Mouse (Mus musculus) testis, adult 2 months (tissue): ENCODE data around the gene Tlr9.

Experiments used
- CTCF ChIP-seq: fragments of 200-500 bp; IDR thresholded peaks from 2 replicates; pipeline ENCODE4 v1.5.1; 2012; ENCODE audit warnings: low read depth, mild to moderate bottlenecking, inconsistent platforms, low read length, moderate library complexity; ENCODE audit not compliant: control insufficient read depth, insufficient read depth, insufficient replicate concordance
- POLR2A ChIP-seq: fragments of 200-500 bp; IDR thresholded peaks from 2 replicates; pipeline ENCODE4 v1.6.1; 2012; ENCODE audit warnings: low read depth, mild to moderate bottlenecking, inconsistent platforms, low read length, moderate library complexity; ENCODE audit not compliant: control insufficient read depth

GRCm38 (mm10) chr9:106270656-106271055 is 48.3 kb downstream of the Tlr9 start:
- no peak for TF ChIP-seq POLR2A
- TF ChIP-seq CTCF = no peak
